Mouse (Mus musculus) hindbrain, embryonic 15.5 days (tissue): ENCODE measurements around the gene Serpini1. TPM values are rescaled to one million over a fixed set of nuclear protein-coding genes. Genes with fewer than 3 reads are reported as not detected.
A peak's percentile ranks its signal among the peaks of the same experiment; 100 is the strongest.

Experiments
- ATAC-seq: fragments of 200-750 bp; cut with Nextera tagmentation; 2 replicates; pipeline ENCODE4 v1.8.0; 2017; ENCODE audit warnings: low read depth, moderate number of reproducible peaks, moderate TSS enrichment; ENCODE audit not compliant: low FRiP score
- H3K27ac ChIP-seq: fragments of 300-500 bp; sonication (generic); replicated peaks from 2 replicates; pipeline ENCODE4 v1.5.1; 2015; ENCODE audit warnings: mild to moderate bottlenecking, inconsistent platforms
- H3K27me3 ChIP-seq: fragments of 300-500 bp; sonication (generic); 2 replicates; pipeline ENCODE4 v1.6.1; 2015; ENCODE audit warnings: control low read depth, inconsistent platforms
- H3K36me3 ChIP-seq: fragments of 300-500 bp; sonication (generic); 2 replicates; pipeline ENCODE4 v1.6.1; 2015; ENCODE audit warnings: control low read depth, inconsistent platforms
- H3K4me1 ChIP-seq: fragments of 300-500 bp; sonication (generic); replicated peaks from 2 replicates; pipeline ENCODE4 v1.6.1; 2015; ENCODE audit warnings: control low read depth, inconsistent platforms
- H3K4me2 ChIP-seq: fragments of 300-500 bp; sonication (generic); 2 replicates; pipeline ENCODE4 v1.6.1; 2015; ENCODE audit warnings: moderate library complexity, mild to moderate bottlenecking, inconsistent platforms
- H3K4me3 ChIP-seq: fragments of 300-500 bp; sonication (generic); 2 replicates; pipeline ENCODE4 v1.5.1; 2015; ENCODE audit warnings: mild to moderate bottlenecking, inconsistent platforms
- H3K9ac ChIP-seq: fragments of 300-500 bp; sonication (generic); 2 replicates; pipeline ENCODE4 v1.6.1; 2015; ENCODE audit warnings: inconsistent platforms
- H3K9me3 ChIP-seq: fragments of 300-500 bp; sonication (generic); 2 replicates; pipeline ENCODE4 v1.6.1; 2016; ENCODE audit warnings: control low read depth, inconsistent platforms
- WGBS: fragments of 180-500 bp; shearing (Covaris S2); methylation state at CpG from one replicate; pipeline ENCODE4 v1.1.7; 2015; 5-methylcytosine and 5-hydroxymethylcytosine counted together
- polyA plus RNA-seq: library from polyadenylated mRNA; unstranded; fragments of >200 nt; fragmentation: Nextera tagmentation; extraction: Ambion mirVana; gene quantifications from 2 replicates; pipeline ENCODE4 v1.2.1, GENCODE M21; 2015

Gene Serpini1
- polyA plus RNA-seq, 1 experiment from 2014 or later, result 155 TPM

DNA sequence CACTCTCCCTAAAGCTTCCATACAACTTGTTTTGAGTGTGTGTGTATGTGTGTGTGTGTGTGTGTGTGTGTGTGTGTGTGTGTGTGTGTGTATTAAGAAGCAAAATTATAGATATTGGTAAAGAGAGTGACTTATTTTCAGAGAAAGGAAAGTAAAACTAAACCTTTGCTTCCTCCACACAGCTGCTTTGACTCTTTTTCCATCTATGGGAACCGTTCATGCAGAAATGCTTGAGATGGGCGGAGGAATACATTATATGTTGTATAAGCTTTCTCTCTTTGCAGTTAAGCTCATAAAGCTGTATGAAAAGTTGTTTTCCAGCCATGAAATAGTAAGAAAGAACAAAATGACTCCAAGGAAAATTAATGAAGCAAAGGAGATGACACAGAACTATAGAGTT is 16.7 kb downstream of the Serpini1 start:
- no peaks in the 10 kb centered on the region for H3K36me3 ChIP-seq
- no peaks in the 10 kb centered on the region for H3K4me1 ChIP-seq
- H3K9me3 ChIP-seq, result no peaks in the 10 kb centered on the region
- H3K9ac ChIP-seq, result no peak overlapping the region
- ATAC-seq, result no peak
- no peak overlapping the region for H3K4me2 ChIP-seq
- 72% methylated on average over 2 of the region's 2 CpGs for WGBS
- H3K27me3 ChIP-seq, result no peaks in the 10 kb centered on the region
- H3K4me3 ChIP-seq, result no peak overlapping the region
- no peak overlapping the region for H3K27ac ChIP-seq

DNA sequence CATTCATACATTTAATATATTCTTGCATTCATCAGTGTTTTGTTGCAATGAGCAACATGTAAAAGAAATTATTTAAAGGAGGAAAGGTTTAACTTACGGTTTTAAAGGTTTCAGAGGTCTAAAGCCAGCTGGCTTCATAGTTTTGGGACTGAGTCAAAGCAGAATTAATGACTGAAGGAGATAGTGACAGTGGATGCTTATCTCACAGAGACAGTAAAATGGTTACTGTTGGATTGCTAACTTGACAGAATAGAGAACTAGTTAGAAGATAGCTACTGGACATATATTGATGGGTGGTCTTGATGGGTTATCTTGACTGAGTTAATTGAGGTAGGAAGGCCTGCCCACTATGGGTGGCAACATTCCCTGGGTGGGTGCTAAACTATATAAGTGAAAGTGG is 18.2 kb downstream of the Serpini1 start:
- H3K9me3 ChIP-seq, result no peaks in the 10 kb centered on the region
- H3K4me2 ChIP-seq, result no peak overlapping the region
- H3K36me3 ChIP-seq, result no peaks in the 10 kb centered on the region
- WGBS, result 89% methylated on average over 1 of the region's 1 CpGs
- H3K4me1 ChIP-seq, result no peaks in the 10 kb centered on the region
- ATAC-seq, result no peak
- H3K27ac ChIP-seq, result no peak overlapping the region
- no peaks in the 10 kb centered on the region for H3K27me3 ChIP-seq
- H3K4me3 ChIP-seq, result no peak overlapping the region
- no peak overlapping the region for H3K9ac ChIP-seq

DNA sequence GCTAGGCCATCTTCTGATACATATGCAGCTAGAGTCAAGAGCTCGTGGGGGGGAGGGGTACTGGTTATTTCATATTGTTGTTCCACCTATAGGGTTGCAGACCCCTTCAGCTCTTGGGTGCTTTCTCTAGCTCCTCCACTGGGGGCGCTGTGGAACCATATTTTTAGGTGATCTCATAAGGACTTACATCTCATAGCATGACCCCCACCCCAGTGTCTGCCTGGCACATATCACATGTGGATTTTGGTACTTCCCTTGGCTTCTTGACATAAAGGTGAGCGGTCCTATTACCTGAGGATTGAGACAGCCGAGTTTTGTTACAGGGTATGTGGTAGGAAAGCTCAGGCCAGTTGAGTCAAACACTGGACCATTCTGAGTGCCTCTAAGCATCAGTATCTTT is 22.0 kb downstream of the Serpini1 start:
- no peak overlapping the region for H3K4me2 ChIP-seq
- H3K36me3 ChIP-seq, result no peaks in the 10 kb centered on the region
- no peaks in the 10 kb centered on the region for H3K9me3 ChIP-seq
- no peak for ATAC-seq
- H3K4me1 ChIP-seq, result no peaks in the 10 kb centered on the region
- H3K4me3 ChIP-seq, result no peak overlapping the region
- H3K27me3 ChIP-seq, result no peaks in the 10 kb centered on the region
- no peak overlapping the region for H3K9ac ChIP-seq
- no peak overlapping the region for H3K27ac ChIP-seq
- 59% methylated on average over 4 of the region's 4 CpGs for WGBS

DNA sequence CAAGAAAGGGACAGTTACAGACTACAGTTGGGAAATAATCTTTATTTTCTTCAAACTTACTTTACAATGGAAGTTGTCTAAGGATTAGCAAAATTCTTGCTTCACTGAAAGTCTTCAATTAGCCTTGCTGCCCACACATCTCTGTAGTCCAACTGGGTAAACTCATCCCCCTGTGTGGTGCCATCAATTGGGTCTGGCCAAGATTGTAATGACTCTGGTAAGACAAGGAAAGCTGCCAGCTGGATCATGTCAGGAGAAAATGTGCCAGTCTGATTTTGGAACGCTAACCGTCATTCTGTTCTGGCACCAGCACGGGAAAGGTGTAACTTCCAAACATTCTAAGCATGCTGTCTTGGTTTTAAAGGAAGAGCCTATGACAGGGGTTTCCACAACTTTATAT is 25.9 kb downstream of the Serpini1 start:
- H3K4me3 ChIP-seq, result no peak overlapping the region
- no peak overlapping the region for H3K9ac ChIP-seq
- H3K27ac ChIP-seq, result no peak overlapping the region
- 84% methylated on average over 3 of the region's 3 CpGs for WGBS
- no peaks in the 10 kb centered on the region for H3K36me3 ChIP-seq
- no peaks in the 10 kb centered on the region for H3K4me1 ChIP-seq
- no peak for ATAC-seq
- no peaks in the 10 kb centered on the region for H3K9me3 ChIP-seq
- H3K27me3 ChIP-seq, result no peaks in the 10 kb centered on the region
- no peak overlapping the region for H3K4me2 ChIP-seq

DNA sequence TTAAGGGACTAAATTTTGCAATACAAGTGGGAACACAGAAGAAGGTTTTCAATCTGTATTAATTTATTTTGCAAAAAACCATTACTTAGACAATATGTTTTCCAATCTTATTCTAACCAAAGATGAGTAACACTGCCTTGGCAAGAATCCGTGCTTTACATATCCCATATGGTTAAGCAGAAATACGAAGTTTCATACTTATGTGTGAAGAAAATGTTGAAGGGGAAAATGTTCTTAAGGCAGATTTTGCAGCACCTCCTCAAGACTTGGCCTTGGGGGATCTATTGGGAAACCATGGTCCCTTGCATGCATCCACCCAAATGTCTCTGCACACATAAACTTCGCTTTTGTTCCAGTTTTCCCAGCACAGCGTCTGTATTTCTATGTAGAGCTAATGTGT is 27.6 kb downstream of the Serpini1 start:
- 88% methylated on average over 4 of the region's 4 CpGs for WGBS
- no peak for ATAC-seq
- H3K27me3 ChIP-seq, result no peaks in the 10 kb centered on the region

DNA sequence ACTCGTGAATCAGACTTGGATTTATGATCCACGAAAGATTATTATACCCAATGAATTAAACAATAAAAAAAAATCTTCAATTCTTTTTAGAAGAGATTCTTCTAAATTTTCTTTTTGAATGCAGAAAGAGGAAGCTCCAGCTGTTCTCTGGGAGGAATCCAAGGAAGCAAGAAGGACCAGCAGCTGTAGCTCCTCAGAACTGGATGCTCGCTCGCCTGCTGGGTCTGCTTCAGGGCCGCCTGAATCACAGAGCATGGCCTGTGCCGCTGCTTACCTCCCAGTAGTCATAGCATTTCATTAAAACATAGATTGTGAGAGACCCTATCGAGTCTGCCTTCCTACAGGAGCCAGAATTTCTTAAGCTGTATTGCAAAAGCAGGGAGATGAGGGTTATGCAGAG is 53.7 kb downstream of the Serpini1 start:
- no peak for ATAC-seq
- Histone ChIP-seq H3K9ac (no peak overlapping the region), H3K27ac (no peak overlapping the region), H3K27me3 (no peaks in the 10 kb centered on the region), H3K9me3 (no peaks in the 10 kb centered on the region), H3K4me2 (no peak overlapping the region), H3K4me1 (no peaks in the 10 kb centered on the region), H3K36me3 (no peaks in the 10 kb centered on the region), H3K4me3 (no peak overlapping the region)
- 70% methylated on average over 7 of the region's 7 CpGs for WGBS

More for the DNA sequence above, 27.6 kb downstream of the Serpini1 start:
- Histone ChIP-seq H3K36me3 (no peaks in the 10 kb centered on the region), H3K9me3 (no peaks in the 10 kb centered on the region), H3K9ac (no peak overlapping the region), H3K27ac (no peak overlapping the region), H3K4me3 (no peak overlapping the region), H3K4me2 (no peak overlapping the region), H3K4me1 (no peaks in the 10 kb centered on the region)

DNA sequence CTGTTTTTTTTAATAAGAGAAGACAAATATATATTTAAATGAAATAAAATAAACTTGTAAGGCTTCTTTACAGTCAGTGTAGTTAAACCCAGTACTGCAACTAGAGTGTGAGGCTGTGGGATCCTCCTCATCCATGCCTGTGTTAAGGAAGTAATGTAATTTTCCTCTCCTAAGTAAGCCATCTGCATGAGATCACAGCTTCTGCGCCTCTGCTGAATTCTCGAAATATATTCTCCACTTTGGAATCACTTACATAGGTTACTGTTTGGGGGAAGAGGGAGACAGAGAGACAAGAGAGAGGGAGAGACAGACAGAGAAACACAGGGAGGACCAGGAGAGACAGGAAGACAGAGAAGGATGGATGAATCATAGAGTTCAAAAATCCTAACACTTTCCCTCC is 67.3 kb downstream of the Serpini1 start:
- H3K27ac ChIP-seq, result no peak overlapping the region
- no peak overlapping the region for H3K4me3 ChIP-seq
- no peak for ATAC-seq
- no peak overlapping the region for H3K4me2 ChIP-seq
- H3K9me3 ChIP-seq, result no peaks in the 10 kb centered on the region
- 82% methylated on average over 2 of the region's 2 CpGs for WGBS
- no peaks in the 10 kb centered on the region for H3K27me3 ChIP-seq
- peaks cover 4% of the 10 kb centered on the region; the same call in 1 of the 2 replicates for H3K36me3 ChIP-seq
- no peak overlapping the region for H3K9ac ChIP-seq
- H3K4me1 ChIP-seq, result no peaks in the 10 kb centered on the region

DNA sequence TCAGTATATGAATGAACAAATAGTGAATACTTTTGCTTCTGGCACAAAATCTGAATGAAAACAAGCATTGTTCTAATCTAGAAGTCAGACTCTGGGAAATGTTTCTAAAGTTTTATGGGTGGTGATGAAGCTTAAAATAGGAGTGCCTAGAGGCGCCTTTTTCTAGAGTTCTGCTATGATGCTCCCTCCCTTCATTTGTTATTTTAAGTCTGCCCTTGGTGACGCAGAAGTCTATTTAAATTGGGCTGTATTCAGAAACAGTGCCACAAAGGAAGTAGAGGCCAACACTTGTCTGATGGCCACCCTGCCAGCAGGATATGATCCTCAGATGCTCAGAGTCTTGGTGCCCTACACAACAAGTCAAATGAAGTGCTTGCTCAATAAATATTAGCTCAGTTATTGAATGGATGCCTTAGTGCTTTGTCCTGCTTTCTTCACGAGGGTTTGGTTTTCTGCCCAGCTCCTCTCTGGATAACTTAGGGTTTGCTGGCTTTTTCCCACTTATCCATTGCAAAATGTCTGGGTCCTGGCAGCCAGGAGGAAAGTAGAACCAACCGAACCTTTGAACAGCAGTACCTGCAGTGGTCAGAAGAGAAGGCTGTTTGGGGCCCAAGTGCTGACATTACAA is 73.8 kb downstream of the Serpini1 start:
- Histone ChIP-seq H3K4me1 (no peaks in the 10 kb centered on the region), H3K27ac (no peak overlapping the region), H3K9me3 (no peaks in the 10 kb centered on the region), H3K27me3 (no peaks in the 10 kb centered on the region), H3K4me3 (no peak overlapping the region), H3K9ac (no peak overlapping the region), H3K4me2 (no peak overlapping the region), H3K36me3 (no peaks in the 10 kb centered on the region)
- 74% methylated on average over 4 of the region's 4 CpGs for WGBS
- no peak for ATAC-seq

DNA sequence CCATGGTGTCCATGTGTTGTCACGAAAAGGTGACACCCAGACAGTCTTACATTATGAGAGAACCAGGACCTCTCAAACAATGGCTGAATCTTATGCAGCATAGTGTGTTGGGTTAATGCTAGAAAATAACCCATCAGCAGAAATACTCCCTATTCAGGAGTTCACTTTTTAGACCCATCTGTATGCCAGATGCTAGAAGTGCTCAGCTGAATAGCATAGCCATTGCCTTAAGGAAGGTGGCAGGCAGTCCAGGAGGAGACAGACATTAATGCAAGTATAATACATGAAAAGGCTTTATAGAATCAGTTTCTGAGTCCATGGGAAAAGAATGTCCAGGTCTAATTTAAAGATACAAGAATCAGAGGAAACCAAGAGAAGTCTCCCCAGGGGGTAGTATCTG is 75.9 kb downstream of the Serpini1 start:
- H3K27me3 ChIP-seq, result no peaks in the 10 kb centered on the region
- ATAC-seq, result no peak
- no peak overlapping the region for H3K4me2 ChIP-seq
- H3K36me3 ChIP-seq, result no peaks in the 10 kb centered on the region
- H3K4me3 ChIP-seq, result no peak overlapping the region
- H3K9ac ChIP-seq, result no peak overlapping the region
- no peaks in the 10 kb centered on the region for H3K9me3 ChIP-seq
- H3K27ac ChIP-seq, result peak overlapping the region; percentile 8; the same call in 1 of the 2 replicates
- WGBS, result 81% methylated on average over 1 of the region's 1 CpGs
- no peaks in the 10 kb centered on the region for H3K4me1 ChIP-seq

DNA sequence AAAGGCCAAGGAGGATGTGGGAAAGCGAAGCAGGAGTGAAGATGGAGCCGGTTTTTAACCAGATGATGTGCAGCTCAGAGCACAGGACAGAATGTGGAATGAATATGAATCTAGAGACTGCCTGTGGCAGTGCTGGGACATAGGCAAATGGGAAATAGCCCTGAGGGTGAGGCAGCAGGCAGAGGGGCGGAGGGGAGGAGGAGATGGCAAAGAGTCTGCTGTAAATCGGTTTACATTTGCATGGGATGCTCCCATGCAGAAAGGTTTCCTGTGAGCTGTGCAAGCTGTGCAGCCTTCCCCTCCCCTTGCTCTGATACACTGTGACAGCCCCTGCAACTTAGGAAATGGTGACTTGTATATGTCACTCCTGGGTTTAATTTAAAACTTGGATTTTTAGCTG is 76.3 kb downstream of the Serpini1 start:
- Histone ChIP-seq H3K4me3 (no peak overlapping the region), H3K27me3 (no peaks in the 10 kb centered on the region), H3K4me1 (no peaks in the 10 kb centered on the region), H3K9me3 (no peaks in the 10 kb centered on the region), H3K36me3 (peaks cover 2% of the 10 kb centered on the region; the same call in 1 of the 2 replicates), H3K27ac (peak overlapping the region; percentile 8; the same call in 1 of the 2 replicates), H3K9ac (no peak overlapping the region), H3K4me2 (no peak overlapping the region)
- 45% methylated on average over 4 of the region's 4 CpGs for WGBS
- 0 out of 2 replicates have a peak, but pooled peaks have one; percentile 34 for ATAC-seq

DNA sequence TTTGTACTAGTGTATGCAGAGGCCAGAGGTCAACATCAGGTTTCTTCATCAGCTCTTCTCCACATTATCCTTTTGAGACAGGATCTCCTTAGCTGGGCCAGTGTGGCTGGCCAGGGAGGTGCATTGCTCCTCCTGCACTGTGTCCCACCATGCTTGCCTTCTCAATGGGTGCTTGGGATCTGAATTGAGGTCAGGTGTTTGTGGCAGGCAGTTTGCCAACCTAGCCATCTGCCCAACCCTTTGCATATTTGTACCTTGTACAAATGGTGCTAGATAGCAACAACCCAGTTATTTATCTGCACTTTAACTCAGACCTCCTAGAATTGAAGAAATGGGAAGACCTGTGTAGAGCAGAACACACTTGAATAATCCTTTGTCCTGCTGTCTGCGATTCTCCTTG is 78.3 kb downstream of the Serpini1 start:
- Histone ChIP-seq H3K4me3 (no peak overlapping the region), H3K4me1 (no peaks in the 10 kb centered on the region), H3K9ac (no peak overlapping the region), H3K27me3 (no peaks in the 10 kb centered on the region), H3K27ac (no peak overlapping the region), H3K4me2 (no peak overlapping the region), H3K36me3 (peaks cover 6% of the 10 kb centered on the region; the same call in 1 of the 2 replicates), H3K9me3 (no peaks in the 10 kb centered on the region)
- ATAC-seq, result no peak
- 89% methylated on average over 1 of the region's 1 CpGs for WGBS

DNA sequence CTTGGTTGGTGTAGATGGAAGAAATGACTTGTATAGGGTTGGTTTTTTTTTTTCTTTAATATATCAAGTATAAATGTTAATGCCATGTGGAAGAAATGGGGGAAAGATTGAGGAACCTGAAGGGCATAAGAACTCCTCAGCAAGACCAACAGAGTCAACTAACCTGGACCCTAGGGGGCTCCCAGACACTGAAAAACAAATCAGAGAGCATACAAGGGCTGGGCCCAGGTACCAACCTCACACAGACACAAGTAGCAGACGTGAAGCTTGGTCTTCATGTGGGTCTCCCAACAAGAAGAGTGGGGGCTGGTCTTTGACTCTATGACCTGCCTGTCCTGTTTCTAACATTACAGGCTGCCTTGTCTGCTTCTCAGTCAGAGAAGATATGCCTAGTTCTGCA is 82.2 kb downstream of the Serpini1 start:
- H3K27ac ChIP-seq, result no peak overlapping the region
- no peak for ATAC-seq
- H3K27me3 ChIP-seq, result no peaks in the 10 kb centered on the region
- H3K9me3 ChIP-seq, result no peaks in the 10 kb centered on the region
- 68% methylated on average over 1 of the region's 1 CpGs for WGBS
- H3K4me1 ChIP-seq, result no peaks in the 10 kb centered on the region
- H3K36me3 ChIP-seq, result peaks cover 6% of the 10 kb centered on the region; the same call in 1 of the 2 replicates
- no peak overlapping the region for H3K4me2 ChIP-seq
- H3K4me3 ChIP-seq, result no peak overlapping the region
- H3K9ac ChIP-seq, result no peak overlapping the region

DNA sequence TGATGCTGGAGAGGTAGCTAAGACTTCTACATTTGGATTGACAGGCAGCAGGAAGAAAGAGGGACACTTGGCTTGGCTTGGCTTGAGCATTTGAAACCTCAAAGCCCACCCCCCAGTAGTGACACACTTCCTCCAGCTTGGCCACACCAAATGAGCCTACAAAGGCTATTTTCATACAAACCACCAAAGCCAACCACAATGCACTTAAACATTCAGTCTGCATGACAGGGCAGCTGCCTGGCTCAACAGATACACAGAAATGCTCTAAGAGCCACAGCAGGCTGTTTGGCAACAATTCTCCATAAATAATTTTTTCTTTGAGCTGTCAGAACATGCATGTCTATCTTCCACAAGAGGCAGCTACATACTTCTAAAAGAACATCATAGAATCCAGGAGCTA is 90.2 kb downstream of the Serpini1 start:
- ATAC-seq, result no peak
- Histone ChIP-seq H3K4me1 (no peaks in the 10 kb centered on the region), H3K9me3 (no peaks in the 10 kb centered on the region), H3K36me3 (no peaks in the 10 kb centered on the region), H3K9ac (no peak overlapping the region), H3K4me3 (no peak overlapping the region), H3K27me3 (no peaks in the 10 kb centered on the region), H3K27ac (no peak overlapping the region), H3K4me2 (no peak overlapping the region)
